Mouse (Mus musculus) CD4-positive, CD25-positive, alpha-beta regulatory T cell, adult 4 months (primary cell): ENCODE data around the gene Rbfox3. TPM values are rescaled to one million over a fixed set of nuclear protein-coding genes. Genes with fewer than 3 reads are reported as not detected.

ENCODE experiments used
- ATAC-seq: one replicate; pipeline ENCODE4 v1.8.0; 2017
- polyA plus RNA-seq, 2 experiments: library from polyadenylated mRNA; unstranded; fragments of 100-300 nt; shearing (Covaris generic); gene quantifications; one replicate each; pipeline ENCODE4 v1.2.1; 2017

Rbfox3 gene
- polyA plus RNA-seq, 2 experiments from 2014 or later = not detected

DNA sequence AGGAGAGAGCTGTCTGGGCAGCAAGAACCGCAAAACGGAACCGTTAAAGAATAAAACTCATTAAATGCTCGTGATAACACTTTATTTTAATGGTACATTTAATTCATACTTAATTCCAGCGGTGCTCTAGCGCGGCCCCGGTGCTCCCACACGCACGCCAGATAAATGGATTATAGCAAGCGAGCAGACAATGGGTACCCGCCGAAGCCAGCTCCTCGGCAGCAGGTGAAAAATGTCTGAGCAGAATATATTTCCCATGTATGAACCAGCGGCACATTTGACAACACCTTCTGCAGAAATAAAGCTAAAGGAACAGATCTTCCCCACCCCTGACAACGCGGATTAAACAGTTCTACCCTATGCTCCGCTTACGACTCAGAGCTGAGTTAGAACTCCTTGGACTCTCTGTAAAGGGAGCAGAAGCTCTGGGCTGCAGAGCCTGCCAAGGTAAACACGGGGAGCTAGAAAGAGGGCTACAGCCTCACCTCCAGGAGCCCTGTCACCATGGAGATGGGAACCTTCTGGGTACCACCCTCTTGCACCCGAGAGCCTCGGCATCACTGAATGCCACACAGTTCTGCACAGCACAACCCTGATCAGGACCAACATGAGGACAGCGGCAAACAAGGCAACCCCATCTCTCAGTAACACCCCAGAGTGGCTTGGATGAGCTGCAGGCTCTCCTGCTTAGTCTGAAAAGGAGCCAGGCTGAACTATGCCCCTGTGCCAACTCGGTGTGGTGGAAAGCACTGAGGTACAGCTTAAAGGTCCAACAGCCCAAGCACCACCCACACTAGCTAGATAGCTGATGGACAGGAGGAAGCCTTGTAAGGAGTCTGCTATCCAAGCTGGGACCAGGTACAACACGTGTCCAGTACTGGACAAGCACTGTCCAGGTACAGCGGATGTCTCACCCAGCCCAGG, 196.5 kb downstream of the Rbfox3 start:
- no peak for ATAC-seq

DNA sequence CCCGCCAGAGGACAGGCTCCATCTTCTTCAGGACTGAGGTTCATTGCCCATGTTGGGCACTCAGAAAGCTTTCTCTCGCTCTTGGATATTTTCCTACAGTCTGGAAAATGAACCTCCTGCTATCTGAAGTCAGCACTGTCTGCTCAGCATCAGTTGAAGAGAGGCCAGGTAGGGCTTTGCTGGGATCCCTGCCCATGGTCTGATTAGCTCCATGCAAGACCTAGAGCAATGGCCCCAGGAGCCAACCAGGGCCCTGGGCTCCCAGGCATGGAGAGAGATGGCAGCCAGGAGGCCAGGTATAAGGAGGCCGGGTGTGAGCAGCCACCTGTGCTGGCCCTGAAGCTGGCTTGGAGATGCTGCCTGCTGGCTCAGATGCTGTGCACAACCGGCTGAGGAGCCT, 198.6 kb downstream of the Rbfox3 start:
- no peak for ATAC-seq

GRCm38 (mm10) chr11:118712058-118712457, 199.3 kb downstream of the Rbfox3 start:
- ATAC-seq = no peak

DNA sequence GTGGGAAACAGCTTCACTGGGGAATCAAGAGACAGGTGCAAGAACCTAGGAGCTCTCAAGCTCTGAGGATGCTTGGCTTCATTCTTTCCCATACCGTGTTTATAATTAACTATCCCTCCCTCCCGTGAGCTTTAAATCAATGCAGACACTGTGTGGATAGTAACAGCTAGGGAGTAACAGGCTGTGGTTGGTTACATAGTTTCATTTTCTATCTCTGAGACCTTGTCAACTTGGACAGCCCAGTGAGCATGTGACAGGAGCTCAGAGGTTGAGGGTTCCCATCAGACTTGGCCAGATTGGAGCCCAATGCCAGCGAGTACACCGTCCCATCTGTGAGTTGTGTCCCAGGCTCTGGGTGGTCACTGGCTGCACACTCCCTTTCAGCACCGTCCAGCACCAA, 201.4 kb downstream of the Rbfox3 start:
- ATAC-seq = no peak

- no peak for ATAC-seq
Measured at GRCm38 (mm10) chr11:118696226-118696930, 215.0 kb downstream of the Rbfox3 start.

DNA sequence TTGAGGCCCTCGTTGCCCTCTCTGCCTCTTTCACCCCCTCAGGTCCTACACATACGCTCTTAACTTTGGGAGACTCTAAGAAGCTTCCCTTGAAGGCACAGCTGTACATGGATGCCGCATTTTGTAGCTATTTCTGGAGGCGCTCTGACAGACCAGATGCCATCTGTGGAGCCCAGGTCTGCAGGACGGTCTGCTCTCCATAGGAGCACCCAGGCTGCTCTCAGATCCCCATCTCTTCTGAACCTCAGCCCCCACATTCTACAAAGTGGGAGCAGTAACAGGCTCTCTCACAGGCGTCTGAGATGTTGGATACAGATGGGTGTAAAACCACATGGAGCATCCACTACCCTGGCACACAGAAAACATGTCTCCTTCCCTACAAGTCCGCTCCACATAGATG, 218.1 kb downstream of the Rbfox3 start:
- no peak for ATAC-seq

DNA sequence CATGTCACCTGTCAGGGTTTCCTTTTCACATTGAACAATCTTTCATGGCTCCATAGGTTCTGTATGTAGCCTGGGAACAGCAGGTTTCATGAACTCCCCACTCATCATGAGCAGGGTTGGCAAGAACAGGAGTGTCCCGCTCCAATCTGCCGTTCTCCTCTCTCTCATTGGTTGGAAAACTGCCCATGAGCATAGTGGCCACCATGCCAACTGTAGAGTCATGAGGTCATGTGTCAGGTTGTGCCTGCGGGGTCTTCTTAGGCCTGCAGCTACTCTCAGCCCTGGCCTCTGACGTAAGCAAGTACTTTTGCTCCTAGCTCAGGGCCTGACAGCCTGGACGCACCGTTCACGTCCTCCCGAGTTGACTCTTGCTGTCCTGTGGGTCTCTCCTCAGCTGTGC, 221.1 kb downstream of the Rbfox3 start:
- no peak for ATAC-seq

DNA sequence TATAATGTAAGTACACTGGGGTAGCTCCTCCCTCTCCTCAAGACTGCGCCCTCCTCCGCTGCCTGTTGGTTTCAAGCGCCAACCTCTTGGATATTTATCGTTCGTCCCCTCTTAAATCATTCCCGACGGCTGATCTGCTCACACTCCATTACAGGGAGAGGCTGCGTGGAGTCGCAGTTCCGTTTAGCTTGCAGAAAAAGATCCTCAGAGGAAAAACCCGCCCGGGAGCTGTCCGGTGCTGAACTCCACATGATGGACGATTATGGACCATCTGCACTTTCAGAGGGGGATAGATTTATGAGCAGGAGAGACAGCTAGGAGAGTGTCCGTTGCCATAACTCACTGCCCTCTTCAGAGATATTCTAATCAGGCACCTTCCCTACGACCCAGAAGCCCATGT, 226.0 kb downstream of the Rbfox3 start:
- ATAC-seq = no peak

- no peak for ATAC-seq
Measured at GRCm38 (mm10) chr11:118684665-118685064, 226.7 kb downstream of the Rbfox3 start.

DNA sequence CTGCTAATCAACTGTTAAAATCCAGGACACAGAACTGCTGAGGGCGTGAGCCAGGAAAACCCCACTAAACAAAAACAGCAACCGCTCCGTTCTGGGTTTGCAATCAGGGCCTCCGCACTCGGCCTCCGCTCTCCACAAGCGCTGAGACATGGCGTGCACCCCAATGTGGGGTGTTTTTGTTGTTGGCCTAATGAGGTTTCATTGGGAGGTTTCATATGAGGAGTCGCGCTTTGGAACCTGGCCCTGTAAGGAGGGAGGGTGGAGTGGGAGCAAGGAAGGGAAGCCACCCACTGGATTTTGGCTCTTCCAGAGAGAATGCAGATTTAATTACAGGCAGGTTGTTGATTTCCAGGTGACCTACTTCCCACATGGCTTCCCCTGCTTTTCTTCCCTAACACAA, 230.7 kb downstream of the Rbfox3 start:
- ATAC-seq = no peak

GRCm38 (mm10) chr11:118679736-118680410, 231.5 kb downstream of the Rbfox3 start:
- ATAC-seq = no peak

DNA sequence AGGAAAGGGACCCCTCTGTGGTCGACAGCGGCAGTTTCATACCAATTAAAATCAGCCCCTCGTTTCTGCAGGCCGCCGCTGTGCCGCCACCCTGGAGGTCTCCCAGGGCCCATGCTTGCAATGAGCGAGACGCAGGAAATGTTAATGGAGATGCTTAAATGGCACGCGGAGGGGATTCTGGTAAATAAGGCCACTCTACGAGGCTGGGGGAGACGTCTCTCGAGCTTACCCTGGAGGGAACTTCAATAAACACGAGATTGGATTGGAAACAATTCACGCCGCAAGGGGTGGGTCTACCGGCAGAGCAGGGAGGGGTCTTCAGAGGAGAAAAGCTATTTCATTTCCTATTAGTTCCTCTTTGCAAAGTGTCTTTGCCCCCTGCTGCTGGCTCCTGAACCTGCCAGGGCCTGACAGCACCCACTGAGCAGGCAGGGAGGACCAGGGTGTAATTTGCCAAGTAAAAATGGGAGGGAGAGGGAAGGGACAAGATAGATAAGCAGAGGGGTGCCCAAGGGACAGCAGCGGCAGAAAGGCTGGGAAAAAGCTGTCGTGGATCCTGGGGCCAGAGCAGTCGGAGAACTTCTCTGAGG, 232.8 kb downstream of the Rbfox3 start:
- ATAC-seq = no peak

GRCm38 (mm10) chr11:118677277-118677676, 234.1 kb downstream of the Rbfox3 start:
- ATAC-seq = no peak

DNA sequence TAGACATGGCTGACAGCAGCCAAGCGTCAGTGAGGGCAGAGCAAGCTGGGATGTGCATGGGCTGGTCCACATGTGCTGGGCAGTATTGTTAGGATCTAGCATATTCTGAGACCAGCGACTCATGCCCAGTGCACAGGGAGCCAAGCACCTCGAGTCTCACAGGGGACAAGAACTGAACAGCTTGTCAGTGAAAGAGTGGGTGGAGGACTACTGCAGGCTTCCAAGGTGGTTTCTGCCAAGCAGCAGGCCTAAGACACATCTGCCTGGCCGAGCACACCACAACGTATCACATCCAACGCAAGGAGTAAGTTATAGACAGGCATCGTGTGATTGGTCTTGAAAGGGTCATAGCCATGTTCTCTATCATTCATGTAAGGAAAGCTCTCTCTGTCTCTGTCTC, 235.0 kb downstream of the Rbfox3 start:
- ATAC-seq = no peak

- no peak for ATAC-seq
Measured at GRCm38 (mm10) chr11:118671958-118672357, 239.4 kb downstream of the Rbfox3 start.

DNA sequence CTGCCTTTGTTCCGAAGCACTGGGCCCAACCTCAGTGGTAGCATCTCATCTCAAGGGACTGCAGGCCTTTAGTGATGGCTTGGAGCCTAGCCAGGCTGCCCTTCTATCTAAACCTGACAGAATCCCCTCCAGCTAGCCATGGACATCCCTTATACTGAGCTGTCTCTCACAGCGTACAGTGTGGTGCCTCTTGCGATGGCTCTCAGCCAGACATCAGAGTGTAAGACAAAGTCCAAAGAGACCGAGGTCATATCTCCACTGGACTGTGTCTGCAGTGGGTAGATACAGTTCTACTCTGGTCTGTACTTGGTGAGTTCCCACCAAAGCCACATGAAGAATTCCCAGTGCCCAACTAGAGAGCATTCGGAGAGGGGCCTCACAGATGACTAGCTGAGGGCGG, 240.2 kb downstream of the Rbfox3 start:
- no peak for ATAC-seq

GRCm38 (mm10) chr11:118669820-118670219, 241.6 kb downstream of the Rbfox3 start:
- ATAC-seq = no peak

- no peak for ATAC-seq
Measured at GRCm38 (mm10) chr11:118668351-118668750, 243.0 kb downstream of the Rbfox3 start.

GRCm38 (mm10) chr11:118667946-118668345, 243.5 kb downstream of the Rbfox3 start:
- ATAC-seq = no peak

DNA sequence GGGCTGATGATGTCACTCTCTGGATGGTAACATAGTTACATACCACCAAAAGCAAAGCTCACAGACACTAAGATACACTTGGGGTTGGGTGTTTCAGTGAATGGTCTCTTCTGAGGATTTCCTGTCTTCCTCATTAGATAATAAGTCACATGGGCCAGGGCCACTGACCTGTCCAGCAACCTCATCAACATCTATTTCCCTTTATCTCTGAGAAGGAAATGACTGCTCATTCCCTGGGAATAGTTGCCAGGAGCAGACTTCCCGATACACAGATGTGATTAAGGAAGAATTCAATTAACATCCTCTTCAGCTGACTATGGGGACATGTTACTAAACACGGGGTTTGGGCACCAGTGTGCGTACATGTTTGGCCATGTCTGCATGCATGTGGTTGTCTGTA, 245.2 kb downstream of the Rbfox3 start:
- no peak for ATAC-seq

DNA sequence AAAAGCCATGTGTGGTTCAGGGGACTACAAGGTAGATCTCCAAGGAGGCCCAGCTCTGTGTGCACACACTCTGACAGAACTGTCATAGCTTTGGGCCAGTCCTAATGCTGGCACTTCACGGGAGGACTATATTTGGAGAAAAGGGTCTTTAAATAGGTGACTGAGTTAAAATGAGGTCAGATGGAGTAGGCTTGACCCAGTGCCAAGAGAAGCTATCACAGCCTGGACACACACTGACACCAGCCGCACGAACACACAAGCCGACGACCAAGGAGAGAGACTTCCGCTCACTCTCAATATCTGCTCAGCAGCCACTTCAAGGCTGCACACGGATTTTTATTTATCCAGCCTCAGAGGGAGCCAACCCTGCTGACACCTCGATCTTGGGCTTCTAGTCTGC, 248.1 kb downstream of the Rbfox3 start:
- ATAC-seq = no peak

GRCm38 (mm10) chr11:118659305-118659704, 252.1 kb downstream of the Rbfox3 start:
- ATAC-seq = no peak

DNA sequence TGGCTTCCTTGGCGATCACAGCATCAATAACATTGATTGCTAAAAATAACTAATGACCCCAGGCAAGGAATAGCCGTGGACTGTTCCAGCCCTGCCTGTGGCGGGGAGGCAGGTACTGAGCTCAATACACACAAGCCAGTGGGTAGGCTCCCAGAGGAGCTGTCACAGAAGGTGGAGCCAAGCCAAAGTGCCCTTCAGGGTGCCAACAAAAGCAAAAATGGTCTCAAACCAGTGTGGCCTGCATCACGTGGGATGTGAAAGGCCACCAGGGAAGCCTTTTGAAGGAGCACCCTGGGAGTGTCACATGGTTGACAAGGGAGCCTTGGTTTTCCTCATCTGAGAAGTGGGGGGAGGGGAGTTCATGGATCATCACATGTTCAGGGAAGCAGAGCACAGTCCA, 255.6 kb downstream of the Rbfox3 start:
- no peak for ATAC-seq
